In genomic region chr2:71387766-71388165, GRCm38 (mm10) we compare ENCODE assay signal across 20 mouse cellular contexts. TPM values are rescaled to one million over a fixed set of nuclear protein-coding genes. Genes with fewer than 3 reads are reported as not detected.
DNase-seq lines count a peak whose midpoint lies in the region; ATAC-seq and TF ChIP-seq lines count a peak whose summit lies in the region.
"Had no signal": no experiment of that assay in that cellular context is flagged by ENCODE, and none has a peak within 500 bp of the region (broad histone marks: within the 10 kb centered on the region; RNA-seq: fewer than 3 reads in every experiment).

No protein-coding gene starts in this region.

- intact Hi-C loops in gastrocnemius, postnatal 14 days (cut with DNase I; ENCODE audit: low total_unique reads) = no loop called here

- H3K4me2 ChIP-seq in hindbrain, embryonic 16.5 days (ENCODE audit: low read length) = no peak overlapping the region

- H3K9me3 ChIP-seq in hindbrain, embryonic 10.5 days = no peaks in the 10 kb centered on the region
- H3K9me3 ChIP-seq in hindbrain, embryonic 16.5 days (ENCODE audit: control insufficient read depth, low read length) = no peaks in the 10 kb centered on the region
- H3K9me3 ChIP-seq in E14TG2a.4 (ENCODE audit: low read length) (no peaks in the 10 kb centered on the region), ES-E14 (ENCODE audit: control insufficient read depth, insufficient read depth, low read depth, low read length) (no peaks in the 10 kb centered on the region)
- H3K9me3 ChIP-seq in limb, embryonic 10.5 days (replicated peaks) = no peaks in the 10 kb centered on the region
- H3K9me3 ChIP-seq: embryonic facial prominence, embryonic 15.5 days; forebrain, embryonic 12.5 days; heart, embryonic 10.5 days; hindbrain, embryonic 13.5 days; intestine, embryonic 15.5 days had no signal

- TF ChIP-seq CTCF in E14TG2a.4 (conservative IDR thresholded peaks at IDR 0.05; ENCODE audit: low read length) = no peak

- 94% methylated on average over 6 of the region's 6 CpGs for WGBS in hindbrain, embryonic 10.5 days
- 95% methylated on average over 6 of the region's 6 CpGs for WGBS in hindbrain, embryonic 16.5 days
- WGBS in limb, embryonic 10.5 days = 83% methylated on average over 6 of the region's 6 CpGs

- no peak for ATAC-seq in hindbrain, embryonic 16.5 days
- ATAC-seq: forebrain, embryonic 16.5 days; intestine, embryonic 15.5 days had no signal

- peak; percentile 5 for DNase-seq in hindbrain, embryonic 10.5 days (ENCODE audit: low spot score)
- DNase-seq in ES-E14 (ENCODE audit: low read depth, low spot score) = no peak
- peak; percentile 35 for DNase-seq in limb, embryonic 10.5 days (ENCODE audit: low spot score)
- DNase-seq in adrenal gland, postnatal 25 days = no peak
- no peak for DNase-seq in gastrocnemius, postnatal 14 days
- DNase-seq: adrenal gland, postnatal 10 days; cerebellum, adult 11-12 months; cerebellum, adult 9-10 months; gastrocnemius, postnatal 10 days; heart, postnatal 10 days; heart, postnatal 4 days; kidney, adult 18-20 months had no signal

- in situ Hi-C loops in ES-E14 (cut with MboI; ENCODE audit: low sequenced_read_pairs in 2 of 2, unreplicated experiment in 2 of 2) = no loop called here

- H3K27ac ChIP-seq in hindbrain, embryonic 10.5 days = no peak overlapping the region
- no peak overlapping the region for H3K27ac ChIP-seq in hindbrain, embryonic 16.5 days (ENCODE audit: low read depth, low read length)
- peak overlapping the region; percentile 91 for H3K27ac ChIP-seq in ES-E14 (ENCODE audit: insufficient read depth, low read depth, low read length, poor library complexity, severe bottlenecking)
- H3K27ac ChIP-seq in limb, embryonic 10.5 days = no peak overlapping the region
- H3K27ac ChIP-seq: embryonic facial prominence, embryonic 15.5 days; forebrain, embryonic 12.5 days; heart, embryonic 10.5 days; hindbrain, embryonic 13.5 days; intestine, embryonic 15.5 days had no signal

- no peak overlapping the region for H3K9ac ChIP-seq in hindbrain, embryonic 16.5 days (ENCODE audit: low read depth, low read length)
- peak overlapping the region; percentile 79 for H3K9ac ChIP-seq in ES-E14 (ENCODE audit: insufficient read depth, low read depth, low read length, poor library complexity, severe bottlenecking)
- H3K9ac ChIP-seq: embryonic facial prominence, embryonic 15.5 days; forebrain, embryonic 12.5 days; hindbrain, embryonic 13.5 days; intestine, embryonic 15.5 days had no signal

- no peak overlapping the region for H3K4me3 ChIP-seq in hindbrain, embryonic 10.5 days
- H3K4me3 ChIP-seq in hindbrain, embryonic 16.5 days (ENCODE audit: low read length) = no peak overlapping the region
- H3K4me3 ChIP-seq in E14TG2a.4 (replicated peaks; ENCODE audit: low read length) (peak overlapping the region; percentile 99), ES-E14 (ENCODE audit: insufficient read depth in 1 of 2, low read depth in 1 of 2, low read length in 2 of 2, poor library complexity in 1 of 2, severe bottlenecking in 1 of 2) (peak overlapping the region in 1 of 2 experiments; percentile 45; a peak in 2 of 4 replicates)
- H3K4me3 ChIP-seq in limb, embryonic 10.5 days = no peak overlapping the region
- H3K4me3 ChIP-seq: forebrain, embryonic 12.5 days; intestine, embryonic 15.5 days had no signal

- no peaks in the 10 kb centered on the region for H3K27me3 ChIP-seq in hindbrain, embryonic 10.5 days (ENCODE audit: insufficient read depth, poor library complexity, severe bottlenecking)
- no peaks in the 10 kb centered on the region for H3K27me3 ChIP-seq in hindbrain, embryonic 16.5 days (replicated peaks; ENCODE audit: control insufficient read depth, insufficient read depth, low read length)
- no peaks in the 10 kb centered on the region for H3K27me3 ChIP-seq in E14TG2a.4 (ENCODE audit: insufficient read depth, low read length)
- H3K27me3 ChIP-seq in limb, embryonic 10.5 days (ENCODE audit: low read depth, poor library complexity, severe bottlenecking) = no peaks in the 10 kb centered on the region
- H3K27me3 ChIP-seq: embryonic facial prominence, embryonic 15.5 days; forebrain, embryonic 12.5 days; hindbrain, embryonic 13.5 days; intestine, embryonic 15.5 days had no signal

- peaks cover 18% of the 10 kb centered on the region for H3K4me1 ChIP-seq in hindbrain, embryonic 10.5 days (replicated peaks)
- peaks cover 9% of the 10 kb centered on the region for H3K4me1 ChIP-seq in hindbrain, embryonic 16.5 days (ENCODE audit: control insufficient read depth, insufficient read depth, low read depth, low read length)
- H3K4me1 ChIP-seq in E14TG2a.4 (replicated peaks; ENCODE audit: low read depth, low read length) (peaks cover 68% of the 10 kb centered on the region), ES-E14 (ENCODE audit: control insufficient read depth in 2 of 2, insufficient read depth in 2 of 2, low read length in 2 of 2, poor library complexity in 1 of 2) (peaks cover 2 to 14% of the 10 kb centered on the region in 2 experiments; a peak in 3 of 4 replicates)
- peaks cover 14% of the 10 kb centered on the region for H3K4me1 ChIP-seq in limb, embryonic 10.5 days
- H3K4me1 ChIP-seq: intestine, embryonic 15.5 days had no signal

- peaks cover 25% of the 10 kb centered on the region for H3K36me3 ChIP-seq in hindbrain, embryonic 10.5 days
- peaks cover 3% of the 10 kb centered on the region; the same call in 1 of the 2 replicates for H3K36me3 ChIP-seq in hindbrain, embryonic 16.5 days (ENCODE audit: control insufficient read depth, insufficient read depth, low read length)
- H3K36me3 ChIP-seq in E14TG2a.4 (ENCODE audit: insufficient read depth, low read length) (peaks cover 30% of the 10 kb centered on the region), ES-E14 (ENCODE audit: control insufficient read depth, insufficient read depth, low read length, poor library complexity, severe bottlenecking) (peaks cover 10% of the 10 kb centered on the region)
- peaks cover 21% of the 10 kb centered on the region for H3K36me3 ChIP-seq in limb, embryonic 10.5 days

TF ChIP-seq in ES-E14, 5 proteins besides CTCF, POLR2A, EP300 and RAD21:
- TF ChIP-seq HCFC1 (IDR thresholded peaks at IDR 0.05; ENCODE audit: borderline replicate concordance, insufficient read depth, low read length) (peak; percentile 38; the same call in 1 of the 2 replicates), ZC3H11A (IDR thresholded peaks at IDR 0.05; ENCODE audit: borderline replicate concordance, low read depth, low read length) (no peak), ZNF384 (IDR thresholded peaks at IDR 0.05; ENCODE audit: low read depth, low read length) (no peak), MAFK (IDR thresholded peaks at IDR 0.05; ENCODE audit: insufficient read depth, low read depth, low read length) (no peak)

RNA-seq across cellular contexts. Expression of gene Hat1, which starts 1.0 kb away (rescaled TPM):
- 165 and 199 TPM in 2 replicates for polyA plus RNA-seq in hindbrain, embryonic 10.5 days (2016; fragmentation: Nextera tagmentation; extraction: Ambion mirVana)
- polyA plus RNA-seq in hindbrain, embryonic 16.5 days (2015; fragmentation: Nextera tagmentation; extraction: Ambion mirVana) = 52.2 and 54.8 TPM in 2 replicates
- total RNA-seq in ES-E14 (2012; rRNA removed) = 210 and 242 TPM in 2 replicates
- 176 and 190 TPM in 2 replicates for polyA plus RNA-seq in limb, embryonic 10.5 days (2016; fragmentation: Nextera tagmentation; extraction: Ambion mirVana)
- 38.3 and 40.3 TPM in 2 replicates for total RNA-seq in adrenal gland, postnatal 25 days (2021)
- 10 to 100 TPM; 12.7 to 14.1 TPM for total RNA-seq in gastrocnemius, postnatal 14 days (2021)

RNA-seq across cellular contexts. Expression of gene Slc25a12, which starts 20.2 kb away (rescaled TPM):
- 34.5 and 36.4 TPM in 2 replicates for polyA plus RNA-seq in hindbrain, embryonic 10.5 days (2016; fragmentation: Nextera tagmentation; extraction: Ambion mirVana)
- polyA plus RNA-seq in hindbrain, embryonic 16.5 days (2015; fragmentation: Nextera tagmentation; extraction: Ambion mirVana) = 125 and 129 TPM in 2 replicates
- total RNA-seq in ES-E14 (2012; rRNA removed) = 42.6 and 44.2 TPM in 2 replicates
- 26.1 and 29.6 TPM in 2 replicates for polyA plus RNA-seq in limb, embryonic 10.5 days (2016; fragmentation: Nextera tagmentation; extraction: Ambion mirVana)
- total RNA-seq in adrenal gland, postnatal 25 days (2021) = 96.2 and 97.1 TPM in 2 replicates
- 100 to 1,000 TPM; 309 to 389 TPM for total RNA-seq in gastrocnemius, postnatal 14 days (2021)

Comparison
In these comparisons a context has a peak if more than half of its experiments do, and no peak if none do; other contexts are left out.
1. DNase-seq: peak in hindbrain, embryonic 10.5 days (single experiment) and limb, embryonic 10.5 days (single experiment); none in ES-E14 (single experiment), adrenal gland, postnatal 25 days (single experiment) and gastrocnemius, postnatal 14 days (single experiment).